Mouse (Mus musculus) midbrain, embryonic 16.5 days (tissue): ENCODE measurements around the gene Prkra. TPM values are rescaled to one million over a fixed set of nuclear protein-coding genes. Genes with fewer than 3 reads are reported as not detected.

Source experiments
- ATAC-seq: fragments of 200-750 bp; cut with Nextera tagmentation; 2 replicates; pipeline ENCODE4 v1.8.0; 2017; ENCODE audit warnings: moderate TSS enrichment
- H3K27ac ChIP-seq: fragments of 300-500 bp; sonication (generic); 2 replicates; pipeline ENCODE4 v1.5.1; 2014; ENCODE audit warnings: mild to moderate bottlenecking, low read length, mixed read lengths
- H3K27me3 ChIP-seq: fragments of 300-500 bp; sonication (generic); 2 replicates; pipeline ENCODE4 v1.6.1; 2014; ENCODE audit warnings: low read depth, low read length, mixed read lengths; ENCODE audit not compliant: control insufficient read depth, insufficient read depth
- H3K36me3 ChIP-seq: fragments of 300-500 bp; sonication (generic); 2 replicates; pipeline ENCODE4 v1.6.1; 2014; ENCODE audit warnings: mild to moderate bottlenecking, low read length, moderate library complexity, mixed read lengths; ENCODE audit not compliant: control insufficient read depth, insufficient read depth
- H3K4me1 ChIP-seq: fragments of 300-500 bp; sonication (generic); 2 replicates; pipeline ENCODE4 v1.6.1; 2014; ENCODE audit warnings: mild to moderate bottlenecking, low read length, mixed read lengths; ENCODE audit not compliant: control insufficient read depth, insufficient read depth
- H3K4me2 ChIP-seq: fragments of 300-500 bp; sonication (generic); 2 replicates; pipeline ENCODE4 v1.6.1; 2014; ENCODE audit warnings: mild to moderate bottlenecking, low read length, mixed read lengths
- H3K4me3 ChIP-seq: fragments of 300-500 bp; sonication (generic); 2 replicates; pipeline ENCODE4 v1.5.1; 2014; ENCODE audit warnings: low read depth, mild to moderate bottlenecking, low read length, moderate library complexity, mixed read lengths
- H3K9ac ChIP-seq: fragments of 300-500 bp; sonication (generic); 2 replicates; pipeline ENCODE4 v1.6.1; 2014; ENCODE audit warnings: low read depth, low read length, mixed read lengths
- H3K9me3 ChIP-seq: fragments of 300-500 bp; sonication (generic); replicated peaks from 2 replicates; pipeline ENCODE4 v1.6.1; 2014; ENCODE audit warnings: mild to moderate bottlenecking, low read length, mixed read lengths; ENCODE audit not compliant: control insufficient read depth, poor library complexity, severe bottlenecking
- WGBS: fragments of 180-500 bp; shearing (Covaris S2); extraction: QIAGEN DNeasy Blood & Tissue Kit; methylation state at CpG from one replicate; pipeline ENCODE4 v1.1.7; 2014; 5-methylcytosine and 5-hydroxymethylcytosine counted together
- polyA plus RNA-seq: library from polyadenylated mRNA; unstranded; fragments of >200 nt; fragmentation: Nextera tagmentation; extraction: Ambion mirVana; gene quantifications from 2 replicates; pipeline ENCODE4 v1.2.1, GENCODE M21; 2015

The Prkra gene
- polyA plus RNA-seq, 1 experiment from 2014 or later: 119 TPM

DNA sequence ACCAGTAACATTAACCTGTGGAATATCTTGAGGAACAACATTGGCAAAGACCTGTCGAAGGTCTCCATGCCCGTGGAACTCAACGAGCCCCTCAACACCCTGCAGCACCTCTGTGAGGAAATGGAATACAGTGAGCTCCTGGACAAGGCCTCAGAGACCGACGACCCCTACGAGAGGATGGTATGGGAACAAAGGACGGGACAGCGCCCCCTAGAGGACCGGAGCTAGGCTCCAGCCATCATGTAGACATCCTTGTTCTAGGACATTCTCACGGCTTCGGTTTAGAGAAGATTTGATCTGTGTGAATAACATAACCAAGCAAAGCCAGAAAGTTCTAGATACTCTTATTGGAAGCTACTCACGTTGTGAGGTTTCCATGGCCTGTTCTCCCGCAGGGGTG is 62.7 kb downstream of the Prkra start:
- Histone ChIP-seq H3K9me3 (no peaks in the 10 kb centered on the region), H3K4me2 (no peak overlapping the region), H3K36me3 (peaks cover 26% of the 10 kb centered on the region), H3K9ac (no peak overlapping the region), H3K27ac (no peak overlapping the region), H3K4me3 (no peak overlapping the region), H3K4me1 (no peaks in the 10 kb centered on the region), H3K27me3 (no peaks in the 10 kb centered on the region)
- no peak for ATAC-seq
- WGBS: 95% methylated on average over 13 of the region's 13 CpGs

Other genes starting within 250 kb of the Prkra start
- gene Osbpl6, start 241.5 kb downstream of the Prkra start, polyA plus RNA-seq: 23.1 and 28.7 TPM in 2 replicates
- 0.51 and 0.94 TPM in 2 replicates for gene Pjvk, start 461 bp upstream of the Prkra start, polyA plus RNA-seq
- gene Fkbp7, start 25.1 kb upstream of the Prkra start, polyA plus RNA-seq: 8.6 and 11.8 TPM in 2 replicates
- gene Plekha3, start 27.3 kb upstream of the Prkra start, polyA plus RNA-seq: 5.5 and 6.8 TPM in 2 replicates